Mouse (Mus musculus): Measurements from ENCODE around the gene AW551984.

DNA sequence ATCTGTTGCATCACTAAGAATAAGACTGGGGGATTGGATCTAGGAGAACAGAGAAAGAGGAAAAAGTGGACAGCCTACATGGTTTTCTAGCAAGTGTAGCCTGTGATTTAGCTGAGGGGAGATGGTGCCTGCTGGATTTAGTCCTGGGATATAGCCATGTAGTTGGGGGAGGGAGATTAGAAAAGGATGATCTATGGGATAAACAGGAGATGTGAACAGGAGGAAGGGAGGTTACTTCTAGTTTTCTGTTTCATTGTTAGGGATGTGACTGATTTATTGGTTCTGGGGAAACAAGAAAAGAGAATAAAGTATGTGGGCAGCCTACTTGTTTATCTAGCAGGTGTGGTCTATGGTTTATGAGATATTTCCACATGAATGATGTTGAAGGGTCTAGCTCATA, 4.3 kb upstream of the AW551984 start:
- TF ChIP-seq CTCF (conservative IDR thresholded peaks at IDR 0.05; ENCODE audit: insufficient read depth, insufficient read length, low read depth, low read length) (no peak), POLR2A (IDR thresholded peaks at IDR 0.05; ENCODE audit: low read depth, low read length) (no peak)

Measured in kidney, adult 2 months (tissue).